Mouse (Mus musculus) cerebellum, adult 9-11 months (tissue): ENCODE data around the gene Gkap1.
A peak's percentile ranks its signal among the peaks of the same experiment; 100 is the strongest.

Experiments
- DNase-seq: peaks from one replicate; pipeline ENCODE4 v3.0.0; 2022

Gene Gkap1

DNA sequence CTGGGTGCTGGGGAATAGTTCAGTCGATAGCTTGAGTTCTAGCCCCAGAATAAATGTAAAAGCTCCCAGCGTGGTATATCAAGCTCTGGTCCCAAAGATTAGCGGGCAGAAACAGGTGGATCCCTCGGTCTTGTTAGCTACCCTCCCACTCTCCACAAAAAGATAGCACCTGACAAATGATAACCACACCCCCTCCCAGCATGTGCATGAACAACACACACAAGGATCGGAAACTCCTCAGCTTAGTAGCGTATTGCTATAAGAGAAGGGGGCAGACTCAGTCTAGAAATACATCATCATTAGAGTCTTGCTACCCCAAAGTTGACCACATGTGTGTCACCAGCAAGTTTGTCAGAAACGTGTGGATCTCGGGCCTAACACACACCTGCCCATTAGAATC lies at the start of gene Gkap1:
Gene Gkap1, minus strand, starts transcription at position 101 of the 400 bp plus-strand sequence.
- peak; percentile 9 for DNase-seq

DNA sequence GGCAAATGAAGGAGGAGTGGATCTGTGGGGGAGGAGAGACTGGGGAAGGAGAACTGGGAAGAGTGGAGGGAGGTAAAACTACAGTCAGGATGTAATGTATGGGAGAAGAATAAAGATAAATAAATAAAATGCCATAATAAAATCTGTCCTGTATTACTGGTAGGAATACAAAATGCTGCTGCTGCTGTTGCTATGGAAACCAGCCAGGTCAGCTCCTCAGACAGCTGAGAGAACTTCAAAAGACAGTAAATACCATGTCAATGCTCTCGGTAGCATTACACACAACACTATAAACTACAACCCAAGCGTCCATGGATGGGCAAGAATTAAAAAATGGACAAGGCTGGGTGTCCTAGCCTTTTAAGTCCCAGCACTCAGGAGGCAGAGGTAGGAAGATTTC lies 42.3 kb upstream of the Gkap1 start:
- DNase-seq = no peak

DNA sequence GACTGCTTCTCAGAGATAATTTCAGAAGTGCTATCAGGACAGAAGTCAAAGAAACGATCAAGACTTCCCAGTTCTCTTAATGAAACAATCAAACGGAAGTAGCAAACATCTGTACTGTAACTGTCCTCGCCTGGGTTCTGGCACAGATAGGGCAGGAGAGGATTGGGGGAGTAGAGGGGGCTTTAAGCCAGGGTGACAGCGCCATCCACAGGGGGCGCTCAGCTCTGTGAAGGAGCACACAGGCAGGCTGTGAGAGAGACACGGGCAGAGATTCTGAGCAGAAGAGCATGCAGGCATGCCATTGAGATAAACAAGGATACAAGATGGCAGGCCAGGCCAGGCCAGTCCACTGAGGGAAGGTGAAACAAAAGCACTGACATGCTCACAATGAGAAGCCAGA lies 39.5 kb upstream of the Gkap1 start:
- DNase-seq = no peak

DNA sequence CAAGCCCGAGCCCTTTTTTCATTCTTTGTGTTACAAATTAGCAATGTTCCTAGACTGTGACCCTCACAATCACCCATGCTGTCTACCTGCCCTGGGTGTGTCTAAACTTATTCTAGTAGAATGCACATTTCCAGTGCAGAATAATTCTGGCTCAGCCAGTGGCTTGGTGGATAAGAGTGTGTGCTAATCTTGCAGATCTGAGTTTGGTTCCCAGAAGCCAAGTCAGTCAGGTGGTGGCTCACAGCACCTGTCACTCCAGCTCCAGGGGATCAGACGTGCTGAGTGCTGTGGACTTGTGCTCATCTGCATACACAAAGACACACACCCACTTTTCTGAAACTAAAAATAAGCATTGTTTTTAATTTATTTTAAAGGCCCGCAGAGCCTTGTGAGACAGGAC lies 38.3 kb upstream of the Gkap1 start:
- DNase-seq = no peak

DNA sequence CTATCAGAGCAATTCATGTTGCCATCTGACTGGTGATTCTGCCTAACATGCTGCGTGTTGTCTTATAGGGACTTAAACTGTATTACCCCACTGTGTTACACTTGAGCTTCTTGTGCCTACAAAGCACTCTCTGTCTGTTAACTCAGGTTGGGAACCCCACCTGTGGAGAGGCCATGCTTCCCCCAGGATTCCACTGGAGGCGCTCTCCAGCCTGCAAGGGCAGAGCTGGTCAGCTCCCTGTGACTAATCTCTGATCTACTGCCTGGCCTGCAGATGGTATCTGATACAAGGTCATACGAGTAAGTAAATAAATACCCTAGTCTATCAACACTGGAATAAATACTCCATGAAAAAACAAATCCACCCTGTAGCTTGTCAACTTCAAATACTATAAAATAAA lies 35.9 kb upstream of the Gkap1 start:
- DNase-seq = no peak

DNA sequence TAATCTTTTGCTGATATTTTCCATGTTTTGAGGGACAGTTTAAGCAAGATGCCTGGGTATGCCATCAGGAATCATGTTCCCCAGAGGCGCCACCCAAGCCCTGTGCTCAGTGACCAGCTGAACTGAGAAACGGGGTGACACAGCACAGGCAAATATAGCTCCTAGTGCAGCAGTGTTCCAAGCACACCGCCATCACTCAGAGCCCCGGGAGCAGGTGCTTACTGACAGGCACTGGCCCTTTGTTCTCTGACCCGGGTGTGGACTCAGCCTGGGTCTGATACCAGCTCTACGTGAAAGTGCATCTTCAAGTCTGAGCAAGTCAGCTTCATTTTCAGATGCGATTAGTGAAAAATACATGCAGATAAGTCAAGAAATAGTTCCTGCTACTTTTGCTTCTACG lies 34.0 kb upstream of the Gkap1 start:
- no peak for DNase-seq

DNA sequence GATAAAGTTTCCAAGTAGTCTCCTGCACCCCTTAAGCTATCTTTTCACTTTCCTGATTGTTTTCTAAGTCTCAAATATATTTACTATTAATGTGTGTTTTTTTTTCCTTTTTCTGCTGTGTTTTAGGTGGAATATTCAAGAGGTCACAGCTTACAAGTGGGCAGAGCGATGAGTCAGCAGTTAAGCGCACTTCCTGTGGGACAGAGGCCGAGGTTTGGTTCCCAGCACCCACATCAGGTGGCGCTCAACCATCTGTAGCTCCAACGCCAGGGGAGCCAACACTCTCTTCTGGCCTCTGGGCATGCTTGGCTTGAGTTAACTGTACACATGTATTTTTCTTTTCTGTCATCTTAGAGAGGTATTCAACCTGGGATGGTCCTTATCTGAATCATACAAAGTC lies 32.0 kb upstream of the Gkap1 start:
- DNase-seq = no peak

DNA sequence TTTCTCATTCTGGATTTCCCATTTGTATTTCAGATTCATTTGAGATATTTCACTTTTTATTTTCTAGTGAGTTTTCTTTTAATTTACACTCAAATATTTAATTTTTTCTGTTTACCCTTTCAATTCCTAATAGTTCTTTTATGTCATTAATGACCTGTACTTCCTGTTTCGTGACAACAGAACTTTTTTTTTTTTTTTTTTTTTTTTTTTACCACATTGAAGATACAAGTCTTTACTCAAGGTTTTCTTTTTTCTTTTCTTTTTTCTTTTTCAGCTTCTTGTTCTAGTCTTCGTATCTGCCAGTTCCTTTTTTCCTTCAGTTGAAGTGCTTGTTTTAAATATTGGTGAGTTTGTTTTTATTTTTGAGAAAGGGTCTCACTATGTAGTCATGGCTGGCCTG lies 29.7 kb upstream of the Gkap1 start:
- no peak for DNase-seq

DNA sequence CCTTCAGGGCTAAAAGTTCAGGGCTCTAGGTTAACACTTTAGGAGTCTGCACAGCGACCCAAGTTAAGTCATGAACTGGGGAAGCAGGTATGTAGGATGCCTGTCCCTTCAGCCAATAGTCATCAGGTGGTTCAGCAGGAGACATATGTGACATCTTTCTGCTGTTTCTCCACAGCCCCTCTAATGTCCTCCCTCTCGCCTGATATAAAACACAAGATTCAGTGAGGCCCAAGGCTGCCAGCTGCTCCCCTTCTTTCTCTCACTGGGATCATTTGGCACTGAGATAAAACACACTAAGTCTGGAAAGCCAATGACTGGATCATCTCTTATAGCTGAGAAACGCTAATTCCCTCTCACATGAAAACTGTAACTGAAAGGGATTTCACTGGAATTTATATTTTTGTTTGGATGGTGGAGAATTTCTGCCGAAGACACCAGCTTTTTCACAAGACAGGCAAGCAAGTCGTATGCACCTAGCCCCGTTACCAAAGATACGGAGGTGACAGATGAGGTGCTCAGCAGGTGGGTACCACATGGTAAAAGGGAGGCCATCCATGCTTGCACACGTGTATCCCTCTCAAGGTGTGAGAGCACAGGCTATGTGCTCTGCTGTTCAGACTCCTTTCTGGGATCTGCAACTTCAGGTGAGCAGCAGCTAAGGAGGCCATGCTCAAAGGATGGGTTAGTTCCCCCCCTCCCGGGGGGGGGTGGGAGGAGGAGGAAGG lies 27.1 kb upstream of the Gkap1 start:
- DNase-seq = peak; percentile 59

DNA sequence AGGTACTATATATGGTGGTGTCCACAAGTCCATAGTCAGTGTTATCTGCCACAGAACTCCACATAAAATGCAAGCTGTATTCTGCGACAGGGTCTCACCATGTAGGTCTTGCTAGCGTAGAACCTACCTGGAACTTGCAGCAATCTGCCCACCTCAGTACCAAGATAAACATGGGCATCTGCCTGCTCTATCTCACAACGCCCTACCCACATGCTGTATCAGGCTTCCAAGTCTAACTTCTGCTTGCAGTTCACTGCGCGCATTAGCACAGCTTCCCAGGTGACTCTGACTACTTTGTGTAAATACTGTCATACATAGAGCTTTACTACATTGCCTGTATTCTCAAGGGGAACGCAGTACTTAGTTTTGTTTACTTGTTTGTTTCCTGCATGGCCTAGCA lies 26.5 kb upstream of the Gkap1 start:
- no peak for DNase-seq

DNA sequence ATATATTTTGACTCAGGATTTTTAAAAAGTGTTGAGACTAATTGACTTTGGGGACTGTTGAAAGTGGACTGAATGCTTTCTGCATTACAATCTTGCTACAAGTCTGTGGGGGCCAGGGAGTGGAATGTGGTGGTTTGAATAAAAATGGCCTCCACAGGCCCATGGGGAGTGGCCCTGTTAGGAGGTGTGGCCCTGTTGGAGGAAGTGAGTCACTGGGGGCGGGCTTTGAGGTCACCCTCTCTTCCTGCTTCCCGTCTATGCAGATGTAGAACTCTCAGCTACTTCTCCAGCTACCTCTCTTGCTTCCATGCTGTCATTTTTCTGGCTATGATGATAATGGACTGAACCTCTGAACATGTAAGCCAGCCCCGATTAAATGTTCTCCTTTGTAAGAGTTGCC lies 23.3 kb upstream of the Gkap1 start:
- DNase-seq = no peak

DNA sequence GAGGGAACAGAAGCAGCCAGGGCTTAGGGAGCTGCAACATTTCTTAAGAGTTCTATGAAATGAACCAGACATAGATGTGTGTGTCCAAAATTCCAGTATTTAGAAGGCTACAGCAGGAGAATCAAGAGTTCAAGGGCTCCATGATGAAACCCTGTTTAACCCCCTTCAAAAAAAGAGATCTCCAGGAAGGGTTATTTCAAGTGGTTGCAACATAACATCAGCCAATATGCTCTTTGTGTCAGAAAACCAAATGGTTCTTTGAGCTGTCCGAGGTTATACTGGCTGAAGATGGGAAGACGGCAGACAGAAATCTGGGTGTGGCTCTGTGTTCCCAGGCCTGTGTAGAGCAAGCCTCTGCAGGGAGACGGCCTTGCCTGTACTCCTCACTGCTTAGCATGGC lies 20.1 kb upstream of the Gkap1 start:
- no peak for DNase-seq

DNA sequence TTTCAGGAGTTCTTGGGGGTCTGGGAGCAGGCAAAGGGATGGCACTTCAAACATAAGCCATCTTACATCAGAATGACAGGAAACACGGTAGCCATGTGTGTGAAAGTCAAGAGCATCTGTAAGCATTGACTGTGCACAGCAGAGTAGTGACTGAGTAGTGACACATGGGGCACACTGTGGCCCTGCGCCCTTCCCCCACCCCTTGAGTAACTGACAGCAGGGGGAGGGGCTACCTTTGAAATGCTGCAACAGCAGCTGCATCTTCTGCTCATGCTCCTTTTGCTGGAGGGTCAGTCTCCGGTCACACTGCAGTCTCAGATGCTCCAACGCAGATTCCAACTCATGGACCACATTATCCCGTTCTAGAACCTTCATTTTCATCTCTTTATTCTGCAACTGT lies 17.3 kb upstream of the Gkap1 start:
- DNase-seq = no peak

DNA sequence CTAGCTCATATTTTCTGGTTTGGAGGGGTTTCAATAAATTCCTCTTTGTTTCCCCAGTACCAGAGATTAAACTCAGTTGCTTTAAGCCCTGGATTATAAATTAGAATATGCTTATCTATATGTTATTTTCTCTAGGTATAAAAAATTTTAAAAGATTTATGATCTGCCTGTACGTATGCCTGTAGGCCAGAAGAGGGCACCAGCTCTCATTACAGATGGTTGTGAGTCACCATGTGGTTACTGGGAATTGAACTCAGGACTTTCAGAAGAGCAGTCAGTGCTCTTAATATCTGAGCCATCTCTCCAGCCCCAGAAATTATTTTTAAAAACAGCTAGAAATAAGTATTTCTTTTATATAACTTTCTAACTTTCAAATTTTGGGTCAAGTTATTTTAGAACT lies 13.8 kb upstream of the Gkap1 start:
- no peak for DNase-seq

DNA sequence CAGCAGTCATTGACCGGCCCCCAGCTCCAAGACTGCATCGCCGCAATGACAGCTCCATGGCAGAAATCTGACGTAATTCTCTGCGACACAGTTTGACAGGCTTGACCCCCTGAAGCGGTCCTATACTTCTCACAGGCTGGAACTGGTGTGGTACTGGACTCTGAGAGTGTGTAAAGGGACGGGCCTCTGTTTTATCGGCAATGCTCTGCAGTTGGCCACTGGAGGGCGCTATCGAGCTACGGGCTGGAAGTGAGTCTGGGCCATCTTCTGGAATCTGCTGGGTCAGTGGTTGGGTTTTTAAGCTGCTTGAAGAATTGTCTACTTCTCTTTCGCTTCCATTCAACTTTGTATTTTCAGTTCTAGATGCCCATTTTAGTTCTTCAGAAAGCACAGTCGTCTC lies 12.3 kb upstream of the Gkap1 start:
- DNase-seq = peak; percentile 56

DNA sequence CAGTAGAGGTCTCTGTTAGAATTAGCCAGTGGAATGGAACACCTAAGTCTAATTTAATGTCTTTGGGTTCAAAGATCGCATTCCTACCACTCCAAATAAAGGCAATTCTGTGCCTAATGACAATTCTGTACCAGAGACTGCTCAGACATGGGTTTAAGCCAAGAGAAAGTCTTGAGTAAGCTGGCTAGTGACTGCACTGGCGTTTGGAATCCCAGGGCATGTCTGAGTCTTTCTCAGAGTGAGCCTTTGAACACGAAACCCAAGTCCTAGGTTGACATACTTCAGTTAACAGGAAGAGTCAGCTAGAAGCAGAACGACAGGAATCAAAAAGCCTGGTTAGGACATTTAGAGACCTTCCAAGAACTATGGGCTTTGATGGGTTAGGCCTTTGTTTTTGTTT lies 8.0 kb upstream of the Gkap1 start:
- no peak for DNase-seq

DNA sequence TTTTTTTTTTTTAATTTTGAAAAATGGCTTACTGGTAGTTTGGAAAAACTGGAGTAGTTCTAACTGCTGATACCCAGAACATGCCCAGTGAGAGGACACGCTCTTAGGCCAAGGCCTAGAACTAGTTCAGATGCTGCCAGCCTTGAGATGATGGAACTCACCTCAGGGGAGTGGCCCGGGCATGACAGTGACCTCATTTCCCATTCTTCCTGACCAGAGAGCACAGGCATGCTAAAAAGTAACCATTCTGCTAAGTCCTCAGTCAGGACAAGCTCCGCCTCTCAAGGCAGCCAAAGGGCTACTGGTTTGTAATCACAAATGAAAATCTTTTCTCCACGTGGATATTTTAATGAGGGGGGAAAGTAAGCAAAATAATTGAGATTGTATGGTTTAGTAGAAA lies 6.4 kb upstream of the Gkap1 start:
- DNase-seq = no peak

DNA sequence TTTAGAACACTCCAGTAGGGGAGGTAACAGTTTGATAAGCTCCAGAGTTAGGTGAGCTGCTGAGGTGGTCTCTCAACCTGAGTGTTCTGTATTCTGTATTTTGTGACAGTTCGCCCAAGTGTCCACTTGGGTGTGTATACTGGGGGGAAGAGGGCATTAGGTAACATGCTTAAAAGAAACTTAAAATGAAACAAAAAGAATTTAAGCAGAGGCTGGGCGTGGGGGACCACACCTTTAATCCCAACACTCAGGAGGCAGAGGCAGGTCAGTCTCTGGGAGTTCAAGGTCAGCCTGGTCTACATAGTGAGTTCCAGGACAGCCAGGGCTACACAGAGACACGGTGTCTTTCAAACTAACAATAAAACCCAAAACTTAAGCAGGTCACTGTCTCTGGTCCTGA lies 5.0 kb upstream of the Gkap1 start:
- DNase-seq = no peak

DNA sequence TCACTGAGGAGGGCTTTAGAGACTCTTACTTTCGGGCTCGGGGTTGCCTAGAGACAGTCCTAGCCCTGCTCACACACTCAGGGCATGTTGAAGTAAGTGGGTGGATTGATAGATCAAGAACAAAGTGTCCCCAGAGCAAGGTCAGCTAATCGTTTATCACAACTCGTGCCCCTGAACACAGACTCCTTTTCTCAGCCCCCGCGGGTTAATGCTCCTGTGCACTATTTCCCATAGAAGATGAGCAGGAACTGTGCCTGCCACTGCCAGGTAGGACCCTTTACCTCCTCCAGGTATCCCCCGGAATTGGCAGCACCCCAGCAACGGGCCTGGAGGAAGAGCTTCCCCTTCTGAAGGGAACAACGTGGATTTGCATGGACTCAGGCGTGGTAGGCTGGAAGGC lies 757 bp upstream of the Gkap1 start:
- peak; percentile 21 for DNase-seq

DNA sequence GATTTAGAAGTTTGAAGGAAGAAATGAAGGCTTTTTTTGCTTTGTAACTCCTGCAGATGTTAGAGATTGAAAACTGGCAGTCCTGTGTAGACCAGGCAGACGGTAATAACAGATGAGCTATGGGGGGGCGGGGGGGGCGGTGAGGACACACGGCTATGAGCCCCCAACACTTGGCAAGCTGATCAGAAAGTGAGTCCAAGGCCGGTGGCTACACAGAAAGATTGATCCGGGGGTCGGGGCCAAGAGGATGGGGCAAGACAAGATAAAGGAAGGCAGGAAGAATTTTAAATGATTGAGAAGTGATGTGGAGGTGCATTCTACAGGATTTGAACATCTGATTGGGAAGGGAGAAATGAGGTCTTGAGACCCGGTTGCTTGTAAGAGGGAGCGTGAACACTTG lies 423 bp downstream of the Gkap1 start:
- DNase-seq = peak; percentile 9

DNA sequence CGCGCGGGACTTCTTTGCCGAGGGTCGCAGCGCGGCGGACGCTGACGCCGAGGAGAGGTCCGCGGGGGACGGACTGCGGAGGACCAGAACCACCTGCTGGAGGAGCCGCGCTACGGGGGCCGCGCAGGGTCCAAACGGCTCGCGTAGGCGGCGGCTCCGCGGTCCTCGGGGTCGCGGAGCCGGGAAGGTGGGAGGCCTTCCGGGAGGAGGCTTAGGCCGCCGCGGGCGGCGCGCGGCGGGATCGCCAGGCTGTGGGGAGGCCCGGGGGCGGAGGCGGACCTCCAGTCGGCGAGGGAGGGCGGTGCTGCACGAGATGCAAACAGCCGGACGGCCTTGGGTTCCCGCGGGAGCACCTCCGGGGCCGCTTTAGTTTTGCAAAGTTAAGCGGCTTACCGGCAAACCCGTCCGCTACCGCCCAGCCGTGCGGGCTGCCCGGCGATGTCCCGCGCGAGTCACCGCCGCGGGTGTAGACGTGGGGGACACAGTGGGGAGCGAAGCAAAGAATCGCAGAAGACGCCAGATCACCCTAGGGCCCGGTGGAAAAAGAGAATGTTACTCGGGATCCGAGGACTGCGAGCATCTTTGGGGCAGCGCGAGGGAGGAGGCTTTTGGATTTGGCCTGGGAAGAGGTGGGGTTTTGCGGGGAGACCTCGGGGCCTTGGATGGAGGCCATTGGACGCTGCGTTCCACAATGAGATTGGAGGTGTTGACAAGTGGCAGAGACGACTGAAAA lies 1.1 kb downstream of the Gkap1 start:
- DNase-seq = peak; percentile 62

DNA sequence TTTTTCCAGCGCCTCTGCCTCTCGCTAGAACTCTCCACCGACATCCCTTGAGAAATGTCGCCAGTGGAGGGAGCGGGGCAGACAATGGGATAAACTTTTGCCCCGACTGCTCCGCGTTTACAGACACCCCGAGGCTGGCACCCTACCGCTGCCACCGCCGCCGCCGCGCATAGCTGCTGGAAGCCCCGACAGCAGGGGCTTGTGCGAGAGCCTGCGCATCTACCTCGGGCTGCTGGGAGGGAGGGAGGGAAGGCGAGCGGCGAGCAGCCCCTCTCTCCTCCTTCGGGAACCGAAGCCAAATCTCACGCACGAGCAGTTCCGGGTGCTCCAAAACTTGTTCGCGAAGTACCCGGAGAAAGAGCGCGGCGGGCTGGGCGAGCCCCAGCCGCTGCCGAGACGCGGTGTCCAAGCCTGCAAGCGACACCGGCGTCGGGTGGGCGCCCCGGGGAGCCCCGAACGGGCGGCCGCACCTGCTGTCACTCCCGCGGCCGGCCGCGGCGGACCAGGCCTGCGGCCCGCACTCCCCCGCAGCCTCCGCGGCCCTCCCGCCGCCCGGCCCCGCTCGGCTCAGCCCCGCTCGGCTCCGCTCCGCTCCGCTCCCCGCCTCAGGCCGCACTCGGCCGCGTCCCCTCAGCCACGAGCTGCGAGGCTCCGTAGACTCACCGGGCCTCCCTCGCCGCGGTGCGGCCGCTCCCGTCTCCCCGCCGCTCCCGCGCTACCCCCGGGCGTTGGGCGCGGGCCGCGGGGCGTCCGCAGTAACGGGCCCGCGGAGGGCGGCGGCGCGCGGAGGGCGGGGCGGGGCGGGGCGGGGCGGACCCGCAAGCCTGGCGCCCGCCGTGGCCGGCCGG lies 1.9 kb downstream of the Gkap1 start:
- DNase-seq = peak; percentile 31

DNA sequence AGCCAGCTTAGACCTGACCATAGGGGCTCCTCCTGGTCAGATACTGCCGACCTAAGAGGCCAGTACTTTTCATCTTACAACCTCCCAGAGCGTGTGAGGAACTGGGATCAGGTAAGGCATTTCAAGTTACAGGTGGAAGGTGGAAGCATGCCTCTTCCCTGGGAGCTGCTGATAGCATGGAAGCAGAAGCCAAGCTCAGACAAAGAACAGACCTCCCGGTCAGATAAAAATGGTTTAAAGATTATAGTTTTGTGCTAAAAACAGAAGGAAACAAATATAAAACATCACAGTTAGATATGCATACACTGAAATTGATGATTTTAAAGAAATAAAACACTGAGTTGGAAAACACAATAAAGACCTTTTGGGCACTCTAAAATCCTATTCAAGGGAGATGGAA lies 8.6 kb downstream of the Gkap1 start:
- no peak for DNase-seq

DNA sequence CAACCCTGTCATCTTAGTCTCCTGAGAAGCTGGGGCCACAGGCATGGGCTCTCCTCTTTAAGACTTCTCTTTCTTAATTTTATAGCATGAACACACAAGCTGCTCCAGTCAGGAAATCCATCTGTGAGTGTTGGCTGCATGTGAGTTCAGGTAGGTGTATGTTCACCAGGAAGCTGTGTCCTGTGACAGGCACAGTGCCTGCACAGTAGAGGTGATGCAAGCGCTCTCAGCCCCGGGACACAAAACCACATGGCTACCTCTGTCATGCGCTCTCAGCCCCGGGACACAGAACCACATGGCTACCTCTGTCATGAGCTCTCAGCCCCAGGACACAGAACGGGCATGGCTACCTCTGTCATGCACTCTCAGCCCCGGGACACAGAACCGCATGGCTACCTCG lies 12.0 kb downstream of the Gkap1 start:
- no peak for DNase-seq
